Comparison of ENCODE assay signal across 9 mouse cellular contexts in the genomic region with DNA sequence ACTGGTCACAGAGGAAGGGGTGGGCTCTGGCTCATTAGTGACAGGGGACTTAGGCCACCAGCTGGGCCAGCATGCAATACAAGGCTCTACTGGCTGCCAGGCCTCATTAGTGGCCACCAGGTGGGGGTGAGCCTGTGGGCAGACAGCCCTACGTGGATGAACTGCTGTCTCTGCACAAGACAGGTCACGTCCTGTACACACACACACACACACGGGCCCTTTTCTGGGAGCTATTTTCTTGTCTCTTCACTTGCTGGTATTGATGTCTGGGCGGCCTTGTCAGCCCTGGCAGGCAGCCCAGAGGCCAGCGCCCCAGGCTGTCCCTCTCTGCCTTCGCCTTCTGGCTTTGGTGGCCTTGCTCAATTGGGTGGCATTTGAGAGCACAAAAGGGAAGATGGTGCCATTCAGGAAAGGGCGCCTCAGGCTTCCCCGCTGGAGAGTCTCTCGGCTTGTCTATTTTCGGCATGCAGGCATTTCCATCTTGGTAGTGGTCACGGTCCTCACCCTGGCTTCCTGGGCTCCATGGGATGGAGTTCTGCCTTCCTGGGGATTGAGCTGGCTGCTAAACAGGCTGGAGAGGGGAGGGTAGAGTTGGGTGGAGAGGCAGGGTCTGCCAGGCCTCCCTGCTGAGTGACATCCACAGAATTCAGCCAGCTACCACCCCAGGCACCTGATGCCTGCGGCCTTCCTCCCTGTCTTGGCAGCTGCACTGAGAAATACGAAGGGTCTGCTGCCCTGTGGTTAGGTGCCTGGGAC. TPM values are rescaled to one million over a fixed set of nuclear protein-coding genes. Genes with fewer than 3 reads are reported as not detected.
DNase-seq lines count a peak whose midpoint lies in the region; ATAC-seq lines count a peak whose summit lies in the region.
"Had no signal": no experiment of that assay in that cellular context is flagged by ENCODE, and none has a peak within 500 bp of the region (broad histone marks: within the 10 kb centered on the region; RNA-seq: fewer than 3 reads in every experiment).

No protein-coding gene starts in this region.

- ATAC-seq in hindbrain, embryonic 12.5 days (ENCODE audit: low FRiP score), result peak; percentile 66

- no peaks in the 10 kb centered on the region for H3K9me3 ChIP-seq in hindbrain, embryonic 12.5 days (replicated peaks)
- H3K9me3 ChIP-seq: liver, embryonic 15.5 days had no signal

- no peaks in the 10 kb centered on the region for H3K36me3 ChIP-seq in hindbrain, embryonic 12.5 days
- H3K36me3 ChIP-seq: liver, embryonic 15.5 days had no signal

- no peaks in the 10 kb centered on the region for H3K27me3 ChIP-seq in hindbrain, embryonic 12.5 days
- H3K27me3 ChIP-seq: liver, embryonic 15.5 days had no signal

- H3K27ac ChIP-seq in hindbrain, embryonic 12.5 days, result peak overlapping the region; percentile 86
- H3K27ac ChIP-seq: liver, embryonic 15.5 days had no signal

- no peak overlapping the region for H3K4me3 ChIP-seq in hindbrain, embryonic 12.5 days
- H3K4me3 ChIP-seq: liver, embryonic 15.5 days had no signal

- no peak overlapping the region for H3K9ac ChIP-seq in hindbrain, embryonic 12.5 days
- H3K9ac ChIP-seq: liver, embryonic 15.5 days had no signal

- H3K4me1 ChIP-seq in hindbrain, embryonic 12.5 days, result peaks cover 38% of the 10 kb centered on the region

- 31% methylated on average over 13 of the region's 13 CpGs for WGBS in hindbrain, embryonic 12.5 days

- DNase-seq in ovary, adult 18-20 months (ENCODE audit: low spot score), result peak; percentile 75
- no peak for DNase-seq in ovary, postnatal 14 days (ENCODE audit: low spot score)
- DNase-seq in cerebellum, postnatal 14 days, result peak; percentile 74 to 75
- no peak for DNase-seq in right cerebral cortex, adult 2 months (ENCODE audit: low spot score in 2 of 2)
- no peak for DNase-seq in thymus, postnatal 14 days
- DNase-seq in layer of hippocampus, adult 9-10 months (ENCODE audit: low spot score), result no peak
- no peak for DNase-seq in urinary bladder, adult 2 months (ENCODE audit: low spot score)

- no peak overlapping the region; the same call in 1 of the 2 replicates for H3K4me2 ChIP-seq in hindbrain, embryonic 12.5 days (replicated peaks)
- H3K4me2 ChIP-seq: liver, embryonic 15.5 days had no signal

RNA-seq across cellular contexts. Expression of a gene that starts 13.8 kb away (rescaled TPM):
- polyA plus RNA-seq in hindbrain, embryonic 12.5 days (2016; fragmentation: Nextera tagmentation; extraction: Ambion mirVana), result 14.0 and 15.3 TPM in 2 replicates
- 11.2 and 11.3 TPM in 2 replicates for polyA plus RNA-seq in urinary bladder, adult 2 months (2012; rRNA removed)

Comparison
In these comparisons a context has a peak if more than half of its experiments do, and no peak if none do; other contexts are left out.
1. DNase-seq: peak in ovary, adult 18-20 months (single experiment) and cerebellum, postnatal 14 days (2 of 2); none in ovary, postnatal 14 days (single experiment), right cerebral cortex, adult 2 months (0 of 2), thymus, postnatal 14 days (single experiment), layer of hippocampus, adult 9-10 months (single experiment) and urinary bladder, adult 2 months (single experiment).